ENCODE assay signal across 8 mouse cellular contexts in the genomic region with DNA sequence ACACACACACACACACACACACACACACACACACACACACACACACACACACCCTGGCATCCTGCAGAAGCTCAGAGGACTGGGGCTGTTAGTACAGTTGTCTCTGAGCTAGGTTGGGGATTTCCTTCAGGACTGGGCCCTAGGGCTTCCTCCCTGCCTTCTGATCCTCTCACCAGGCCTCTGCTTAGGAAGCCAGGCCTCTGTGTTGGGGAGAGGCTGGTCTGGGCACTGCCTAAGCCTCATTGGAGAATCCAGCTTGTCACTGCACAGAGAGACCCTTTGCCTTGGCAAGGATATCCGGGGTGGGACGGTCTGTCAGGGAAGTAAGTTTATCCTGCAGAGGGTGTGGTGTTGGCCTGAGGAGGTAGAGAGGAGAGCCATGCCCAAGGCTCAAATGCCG. TPM values are rescaled to one million over a fixed set of nuclear protein-coding genes. Genes with fewer than 3 reads are reported as not detected.
DNase-seq lines count a peak whose midpoint lies in the region; ATAC-seq lines count a peak whose summit lies in the region.

No protein-coding gene starts in this region.

- peak overlapping the region; percentile 71 for H3K4me3 ChIP-seq in forebrain, embryonic 10.5 days
- H3K4me3 ChIP-seq in forebrain, embryonic 16.5 days (replicated peaks; ENCODE audit: low read length) = no peak overlapping the region

- peaks cover 24% of the 10 kb centered on the region for H3K27me3 ChIP-seq in forebrain, embryonic 10.5 days (ENCODE audit: poor library complexity, severe bottlenecking)
- no peaks in the 10 kb centered on the region for H3K27me3 ChIP-seq in forebrain, embryonic 16.5 days (replicated peaks; ENCODE audit: control insufficient read depth, insufficient read depth, low read length)

- peak overlapping the region; percentile 64 for H3K27ac ChIP-seq in forebrain, embryonic 10.5 days
- no peak overlapping the region for H3K27ac ChIP-seq in forebrain, embryonic 16.5 days (ENCODE audit: low read length)

- H3K4me2 ChIP-seq in forebrain, embryonic 16.5 days (ENCODE audit: low read length) = no peak overlapping the region

- H3K4me1 ChIP-seq in forebrain, embryonic 10.5 days = peaks cover 73% of the 10 kb centered on the region
- H3K4me1 ChIP-seq in forebrain, embryonic 16.5 days (replicated peaks; ENCODE audit: control insufficient read depth, insufficient read depth, low read length) = peaks cover 30% of the 10 kb centered on the region

- 53% methylated on average over 3 of the region's 3 CpGs for WGBS in forebrain, embryonic 10.5 days
- 48% methylated on average over 3 of the region's 3 CpGs for WGBS in forebrain, embryonic 16.5 days

- H3K9me3 ChIP-seq in forebrain, embryonic 10.5 days = no peaks in the 10 kb centered on the region
- no peaks in the 10 kb centered on the region for H3K9me3 ChIP-seq in forebrain, embryonic 16.5 days (ENCODE audit: control insufficient read depth, low read length)

- no peaks in the 10 kb centered on the region for H3K36me3 ChIP-seq in forebrain, embryonic 10.5 days (replicated peaks)
- H3K36me3 ChIP-seq in forebrain, embryonic 16.5 days (ENCODE audit: control insufficient read depth, insufficient read depth) = no peaks in the 10 kb centered on the region

- no peak for DNase-seq in forebrain, embryonic 10.5 days (ENCODE audit: extremely low spot score, low spot score)
- peak; percentile 42 for DNase-seq in NIH3T3 (ENCODE audit: low read depth)
- DNase-seq in induced T-regulatory cell, adult 2 months (ENCODE audit: low read depth) = peak; percentile 57
- DNase-seq in lung, postnatal 14 days = peak; percentile 46
- no peak for DNase-seq in right cerebral cortex, postnatal 36 days (ENCODE audit: low spot score in 2 of 2)
- no peak for DNase-seq in embryo, embryonic 10 days (ENCODE audit: low spot score)
- no peak for DNase-seq in embryo, embryonic 10.5 days (ENCODE audit: low spot score)

- ATAC-seq in forebrain, embryonic 16.5 days = no peak

- H3K9ac ChIP-seq in forebrain, embryonic 16.5 days (replicated peaks; ENCODE audit: low read depth, low read length) = no peak overlapping the region

RNA-seq across cellular contexts. Expression of a gene that starts 10.4 kb away (rescaled TPM):
- polyA plus RNA-seq in forebrain, embryonic 10.5 days (2016; fragmentation: Nextera tagmentation; extraction: Ambion mirVana) = 41.9 and 42.0 TPM in 2 replicates
- polyA plus RNA-seq in forebrain, embryonic 16.5 days (2015; fragmentation: Nextera tagmentation; extraction: Ambion mirVana) = 14.5 and 17.6 TPM in 2 replicates

RNA-seq across cellular contexts. Expression of a gene that starts 35.6 kb away (rescaled TPM):
- polyA plus RNA-seq in forebrain, embryonic 10.5 days (2016; fragmentation: Nextera tagmentation; extraction: Ambion mirVana) = 20.2 and 21.4 TPM in 2 replicates
- polyA plus RNA-seq in forebrain, embryonic 16.5 days (2015; fragmentation: Nextera tagmentation; extraction: Ambion mirVana) = 17.3 and 19.9 TPM in 2 replicates

RNA-seq across cellular contexts. Expression of a gene that starts 48.9 kb away (rescaled TPM):
- polyA plus RNA-seq in forebrain, embryonic 10.5 days (2016; fragmentation: Nextera tagmentation; extraction: Ambion mirVana) = 0.55 and 1.3 TPM in 2 replicates
- polyA plus RNA-seq in forebrain, embryonic 16.5 days (2015; fragmentation: Nextera tagmentation; extraction: Ambion mirVana) = 0.88 TPM in 1 of 2 replicates, not detected in the other

Comparison
In these comparisons a context has a peak if more than half of its experiments do, and no peak if none do; other contexts are left out.
1. DNase-seq: peak in NIH3T3 (single experiment), induced T-regulatory cell, adult 2 months (single experiment) and lung, postnatal 14 days (single experiment); none in forebrain, embryonic 10.5 days (single experiment), right cerebral cortex, postnatal 36 days (0 of 2), embryo, embryonic 10 days (single experiment) and embryo, embryonic 10.5 days (single experiment).